Mouse (Mus musculus) inflammation-experienced regulatory T-cells, adult 6 months (primary cell): ENCODE results near the gene Tmem53. TPM values are rescaled to one million over a fixed set of nuclear protein-coding genes. Genes with fewer than 3 reads are reported as not detected.

Experiments used
- ATAC-seq: one replicate; pipeline ENCODE4 v1.8.0; 2017
- polyA plus RNA-seq, 3 experiments: library from polyadenylated mRNA; unstranded; fragments of 100-300 nt; shearing (Covaris generic); gene quantifications; one replicate each; pipeline ENCODE4 v1.2.1; 2017

Gene Tmem53
- polyA plus RNA-seq, 3 experiments from 2014 or later: 0.40 to 0.98 TPM; not detected in 1

- no peak for ATAC-seq
These were observed 31.8 kb downstream of the Tmem53 start for GRCm38 (mm10) chr4:117283271-117284191.

- no peak for ATAC-seq
These were observed 32.6 kb downstream of the Tmem53 start for GRCm38 (mm10) chr4:117284363-117284762.

- no peak for ATAC-seq
These were observed 36.7 kb downstream of the Tmem53 start for GRCm38 (mm10) chr4:117288277-117288926.

GRCm38 (mm10) chr4:117288927-117289801 lies 37.4 kb downstream of the Tmem53 start:
- ATAC-seq: peak; percentile 75

GRCm38 (mm10) chr4:117291696-117292095 lies 39.9 kb downstream of the Tmem53 start:
- ATAC-seq: no peak

GRCm38 (mm10) chr4:117296849-117297593 lies 45.3 kb downstream of the Tmem53 start:
- ATAC-seq: no peak

- ATAC-seq: no peak
These were observed 46.1 kb downstream of the Tmem53 start for GRCm38 (mm10) chr4:117297819-117298218.

- no peak for ATAC-seq
These were observed 48.2 kb downstream of the Tmem53 start for GRCm38 (mm10) chr4:117299921-117300320.

- no peak for ATAC-seq
These were observed 50.5 kb downstream of the Tmem53 start for GRCm38 (mm10) chr4:117302027-117302806.

- no peak for ATAC-seq
These were observed 52.0 kb downstream of the Tmem53 start for GRCm38 (mm10) chr4:117303581-117304238.

- no peak for ATAC-seq
These were observed 52.7 kb downstream of the Tmem53 start for GRCm38 (mm10) chr4:117304239-117305025.

GRCm38 (mm10) chr4:117305461-117305860 lies 53.7 kb downstream of the Tmem53 start:
- ATAC-seq: no peak

- no peak for ATAC-seq
These were observed 55.5 kb downstream of the Tmem53 start for GRCm38 (mm10) chr4:117307270-117307669.

- no peak for ATAC-seq
These were observed 57.7 kb downstream of the Tmem53 start for GRCm38 (mm10) chr4:117309427-117309826.

GRCm38 (mm10) chr4:117311891-117312290 lies 60.1 kb downstream of the Tmem53 start:
- ATAC-seq: no peak

GRCm38 (mm10) chr4:117312416-117313084 lies 60.8 kb downstream of the Tmem53 start:
- no peak for ATAC-seq

GRCm38 (mm10) chr4:117313085-117313424 lies 61.3 kb downstream of the Tmem53 start:
- ATAC-seq: no peak

- ATAC-seq: no peak
These were observed 63.2 kb downstream of the Tmem53 start for GRCm38 (mm10) chr4:117314849-117315500.

GRCm38 (mm10) chr4:117316800-117317199 lies 65.0 kb downstream of the Tmem53 start:
- ATAC-seq: no peak
